Mouse (Mus musculus) retina, postnatal 1 day (tissue): Measurements from ENCODE around the gene Svs5.
"Not testable (repeated sequence)": the region's sequence is repeated elsewhere in the genome, so short reads cannot be mapped to it uniquely, and the experiment has no call there.

Experiments
- DNase-seq: peaks from one replicate; pipeline ENCODE4 v3.0.0-alpha.2; 2012

Svs5 gene

GRCm38 (mm10) chr2:164332440-164332839 is at the start of gene Svs5:
Gene Svs5, plus strand, starts transcription at chr2:164332740.
- not testable (repeated sequence) for DNase-seq

DNA sequence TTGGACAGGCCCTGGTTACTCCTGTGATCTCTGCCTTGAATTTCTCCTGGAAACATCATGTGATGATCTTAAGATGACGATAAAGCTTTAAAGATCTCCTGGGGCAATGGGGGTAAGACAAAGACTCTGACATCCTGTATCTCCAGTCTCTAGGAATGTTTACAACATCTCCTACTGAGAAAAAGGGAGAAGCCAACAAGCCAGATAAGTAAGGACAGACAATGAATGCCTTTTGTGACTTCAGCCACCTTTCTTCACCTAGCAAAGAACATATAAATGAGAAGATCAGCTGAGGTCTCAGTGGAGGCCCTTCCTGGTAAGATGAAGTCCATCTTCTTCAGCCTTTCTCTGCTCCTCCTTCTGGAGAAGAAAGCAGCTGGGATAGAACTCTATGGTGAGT is 43.6 kb upstream of the Svs5 start, which contains the start of gene Svs3a:
Svs3a (plus strand) TSS at position 301 of the 400 bp plus-strand sequence.
- not testable (repeated sequence) for DNase-seq

GRCm38 (mm10) chr2:164312599-164312998 is 19.9 kb upstream of the Svs5 start:
- DNase-seq: no peak

DNA sequence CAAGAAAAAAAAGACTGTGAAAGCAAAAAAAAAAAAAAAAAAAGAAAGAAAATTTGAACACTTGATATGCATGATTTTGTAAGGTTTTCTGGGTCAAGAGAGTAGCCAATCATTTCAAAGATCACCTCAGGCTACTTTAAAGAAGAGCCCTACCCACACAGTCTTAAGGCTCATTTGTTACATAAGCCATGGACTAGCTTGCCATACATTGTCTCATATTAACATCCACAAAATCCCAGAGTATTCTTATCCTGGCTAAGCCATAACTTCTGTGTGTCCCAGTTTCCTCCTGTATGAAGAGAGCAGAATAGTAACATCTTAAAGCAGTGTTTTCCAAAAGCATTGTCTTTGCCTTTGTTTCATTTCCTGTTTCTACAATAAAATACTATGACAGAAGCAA is 17.1 kb upstream of the Svs5 start:
- not testable (repeated sequence) for DNase-seq

- DNase-seq: not testable (repeated sequence)
Observed at GRCm38 (mm10) chr2:164316451-164316850, 16.1 kb upstream of the Svs5 start, which contains the start of gene Svs6. Gene Svs6, plus strand, starts transcription at chr2:164316751.

- DNase-seq: no peak
Observed at GRCm38 (mm10) chr2:164320983-164321382, 11.6 kb upstream of the Svs5 start.

GRCm38 (mm10) chr2:164343732-164344131 is 11.2 kb downstream of the Svs5 start:
- not testable (repeated sequence) for DNase-seq

GRCm38 (mm10) chr2:164347697-164348096 is 15.2 kb downstream of the Svs5 start:
- not testable (repeated sequence) for DNase-seq

DNA sequence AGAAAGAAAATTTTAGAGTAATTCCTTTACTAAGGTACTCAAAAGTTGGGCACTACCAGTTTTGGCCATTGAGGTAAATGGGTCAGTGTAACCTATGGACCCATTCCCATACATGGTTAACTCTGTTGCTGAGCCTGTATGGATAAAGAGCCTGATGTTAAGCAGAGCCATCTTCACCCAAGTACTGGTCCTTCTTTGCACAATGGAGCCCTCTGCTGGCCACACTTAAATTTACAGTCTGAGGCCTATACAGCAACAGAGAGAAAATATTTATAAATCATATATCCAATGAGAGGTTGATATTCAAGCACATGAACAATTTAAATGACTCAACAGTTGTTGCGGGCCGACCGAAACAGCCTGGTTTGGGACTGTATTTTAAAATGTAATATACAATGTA is 16.4 kb downstream of the Svs5 start:
- DNase-seq: peak; percentile 49

GRCm38 (mm10) chr2:164352697-164353096 is 20.2 kb downstream of the Svs5 start:
- no peak for DNase-seq

- DNase-seq: no peak
Observed at GRCm38 (mm10) chr2:164353356-164353755, 20.8 kb downstream of the Svs5 start.

- no peak for DNase-seq
Observed at GRCm38 (mm10) chr2:164356177-164356967, 23.8 kb downstream of the Svs5 start.

- DNase-seq: no peak
Observed at GRCm38 (mm10) chr2:164358373-164358772, 25.8 kb downstream of the Svs5 start.

DNA sequence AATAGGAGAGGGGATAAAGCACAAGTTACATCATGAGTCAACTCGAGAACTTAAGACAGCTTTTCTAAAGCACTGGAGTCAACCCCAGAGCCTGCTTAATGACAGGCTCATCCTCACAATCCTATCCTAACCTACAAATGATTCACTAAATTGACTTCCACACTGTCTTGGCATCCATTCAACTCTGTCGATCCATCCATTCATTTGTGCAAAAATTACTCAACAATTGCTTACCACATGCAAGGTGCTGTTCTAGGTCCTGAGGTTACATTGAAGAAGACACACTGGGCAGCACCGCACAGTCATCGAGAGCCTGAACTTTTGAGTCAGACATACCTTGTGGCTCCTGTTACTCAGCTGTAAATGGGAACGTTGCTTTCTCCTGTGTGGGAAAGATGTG is 26.5 kb downstream of the Svs5 start:
- no peak for DNase-seq

GRCm38 (mm10) chr2:164359668-164360067 is 27.1 kb downstream of the Svs5 start:
- no peak for DNase-seq

- no peak for DNase-seq
Observed at GRCm38 (mm10) chr2:164360974-164361657, 28.6 kb downstream of the Svs5 start.

DNA sequence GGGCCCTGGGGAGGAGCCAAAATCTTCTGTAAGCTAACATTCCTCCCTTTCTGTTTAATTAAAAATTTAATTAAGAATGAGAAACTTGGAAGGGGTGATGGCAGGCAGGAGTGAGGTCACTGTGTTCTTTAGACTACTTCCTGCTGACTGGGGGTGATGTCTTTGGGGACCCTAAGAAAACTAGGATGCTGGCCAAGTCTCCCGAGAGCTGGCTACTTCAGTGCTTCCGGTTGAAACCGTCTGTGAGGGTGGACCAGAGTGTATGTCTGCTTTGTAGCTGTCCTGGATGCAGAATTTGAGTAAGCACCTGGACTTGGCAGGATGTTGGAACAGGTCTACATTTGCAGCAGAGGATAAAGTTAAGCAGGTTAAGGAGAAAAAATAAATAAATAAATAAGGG is 34.4 kb downstream of the Svs5 start:
- DNase-seq: no peak

DNA sequence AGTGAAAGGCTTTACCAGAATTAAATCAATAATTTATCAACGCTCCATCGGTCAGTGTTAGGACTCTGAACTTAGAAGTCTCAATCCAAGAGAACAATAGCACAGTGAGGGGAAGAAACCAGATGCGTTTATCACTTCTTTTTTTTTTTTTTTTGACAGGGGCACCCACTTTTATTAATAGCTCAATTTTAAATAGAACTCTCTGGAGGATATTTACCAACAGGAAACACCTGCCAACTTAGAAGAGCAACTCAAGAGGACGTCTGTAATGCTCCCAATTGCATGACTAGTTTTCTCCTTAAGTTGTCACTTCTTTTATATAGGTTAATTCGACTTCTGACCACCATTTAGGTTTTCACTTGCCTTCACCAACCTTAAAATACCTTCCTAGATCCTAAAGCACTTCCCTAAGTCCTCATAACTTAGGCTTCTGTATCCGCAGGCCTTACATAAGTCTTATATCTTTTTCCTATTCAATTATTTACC is 36.1 kb downstream of the Svs5 start:
- no peak for DNase-seq

GRCm38 (mm10) chr2:164371371-164371770 is 38.8 kb downstream of the Svs5 start:
- DNase-seq: no peak

- DNase-seq: no peak
Observed at GRCm38 (mm10) chr2:164372408-164373053, 40.0 kb downstream of the Svs5 start.

- no peak for DNase-seq
Observed at GRCm38 (mm10) chr2:164373187-164373586, 40.6 kb downstream of the Svs5 start.

DNA sequence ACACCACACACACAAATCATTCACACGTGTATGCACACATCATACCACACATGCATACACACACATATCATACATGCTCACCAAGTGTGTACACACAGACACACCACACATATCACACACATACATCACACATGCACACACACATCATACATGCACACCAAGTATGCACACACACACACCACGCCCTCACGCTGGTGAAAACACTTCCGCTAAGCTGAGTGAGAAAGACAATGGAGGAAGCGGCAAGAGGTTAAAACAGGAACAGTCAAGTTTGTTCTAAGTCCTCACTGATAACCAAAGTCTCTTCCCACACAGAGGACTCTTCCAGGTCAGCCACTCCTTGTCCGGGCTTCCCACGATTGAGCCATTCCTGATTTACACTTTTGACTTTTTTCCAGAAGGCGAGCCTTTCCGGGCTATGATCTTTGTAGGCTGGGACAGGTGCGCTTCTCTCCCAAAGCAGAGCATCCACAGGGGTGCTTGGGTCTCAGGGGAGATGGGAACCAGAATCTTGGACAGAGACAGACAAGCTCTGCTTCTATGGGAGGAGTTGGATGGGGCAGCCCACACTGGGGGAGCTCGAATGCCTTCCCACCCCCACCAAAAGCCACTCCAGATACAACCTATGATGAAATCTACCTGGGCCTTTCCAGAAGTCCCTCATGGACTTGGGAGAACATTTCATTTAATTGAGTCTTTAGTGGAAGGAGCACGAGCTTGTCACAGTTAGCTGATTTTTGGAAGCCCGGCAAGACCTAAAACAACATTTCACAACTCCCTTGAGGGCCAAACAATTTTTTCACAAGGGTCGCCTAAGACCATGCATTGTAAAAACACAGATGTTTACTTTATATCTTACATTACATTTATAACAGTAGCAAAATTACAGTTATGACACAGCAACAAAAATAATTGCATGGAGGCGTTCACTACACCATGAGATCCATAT is 45.2 kb downstream of the Svs5 start:
- no peak for DNase-seq
